Mouse (Mus musculus): Measurements from ENCODE around the gene Enpp5. TPM values are rescaled to one million over a fixed set of nuclear protein-coding genes. Genes with fewer than 3 reads are reported as not detected.

Gene Enpp5
- polyA plus RNA-seq, 1 experiment from 2014 or later, result 30.1 TPM

DNA sequence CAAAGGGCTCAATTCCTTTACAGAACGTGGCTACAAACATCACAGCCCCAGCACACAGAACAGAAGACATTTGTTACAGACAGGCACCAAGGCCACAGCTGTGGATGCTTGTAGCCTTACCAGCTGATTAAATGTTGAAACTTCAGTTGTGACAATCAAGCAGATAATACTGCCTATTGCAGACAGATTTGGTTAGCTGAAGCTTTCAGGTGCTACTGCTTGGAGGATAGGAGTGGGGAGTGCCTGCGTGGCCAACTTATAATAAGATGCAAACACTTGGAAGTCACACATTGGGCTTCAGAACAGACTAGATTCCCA lies 811 bp upstream of the Enpp5 start:
- ATAC-seq (ENCODE audit: low read depth), result no peak
- Histone ChIP-seq H3K9ac (ENCODE audit: low read length) (no peak overlapping the region), H3K27ac (ENCODE audit: low read length) (no peak overlapping the region), H3K9me3 (ENCODE audit: control insufficient read depth, low read length) (no peaks in the 10 kb centered on the region), H3K4me2 (ENCODE audit: low read depth, low read length) (no peak overlapping the region), H3K4me1 (replicated peaks; ENCODE audit: control insufficient read depth, insufficient read depth, low read length) (no peaks in the 10 kb centered on the region), H3K4me3 (ENCODE audit: low read length) (no peak overlapping the region), H3K36me3 (ENCODE audit: control insufficient read depth, insufficient read depth, low read length) (no peaks in the 10 kb centered on the region), H3K27me3 (ENCODE audit: control insufficient read depth, insufficient read depth, low read depth, low read length) (no peaks in the 10 kb centered on the region)
- WGBS, result 68% methylated on average over 2 of the region's 2 CpGs

DNA sequence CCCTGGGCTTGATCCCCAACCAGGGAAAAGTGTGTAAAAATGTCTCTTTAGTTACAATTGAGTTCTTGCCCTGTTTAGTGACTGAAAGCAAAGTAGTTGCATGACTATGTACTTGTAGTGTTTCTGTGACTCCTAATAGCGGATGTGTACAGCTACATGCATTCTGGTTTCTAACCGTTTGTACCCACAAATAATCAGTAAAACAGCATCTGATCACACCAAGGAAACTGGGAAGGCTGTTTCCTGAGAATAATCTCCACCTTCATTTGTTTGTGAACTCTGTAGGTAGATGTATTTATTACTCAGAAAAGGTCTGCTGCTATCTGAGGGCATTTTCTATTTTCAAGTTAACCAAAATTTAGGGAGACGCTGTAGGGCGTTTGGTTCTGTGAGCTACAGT lies 4.5 kb downstream of the Enpp5 start:
- H3K27ac ChIP-seq (ENCODE audit: low read length), result no peak overlapping the region
- H3K27me3 ChIP-seq (ENCODE audit: control insufficient read depth, insufficient read depth, low read depth, low read length), result no peaks in the 10 kb centered on the region
- ATAC-seq (ENCODE audit: low read depth), result no peak
- no peak overlapping the region for H3K4me2 ChIP-seq (ENCODE audit: low read depth, low read length)
- H3K4me1 ChIP-seq (replicated peaks; ENCODE audit: control insufficient read depth, insufficient read depth, low read length), result no peaks in the 10 kb centered on the region
- H3K36me3 ChIP-seq (ENCODE audit: control insufficient read depth, insufficient read depth, low read length), result no peaks in the 10 kb centered on the region
- no peaks in the 10 kb centered on the region for H3K9me3 ChIP-seq (ENCODE audit: control insufficient read depth, low read length)
- no peak overlapping the region for H3K9ac ChIP-seq (ENCODE audit: low read length)
- no peak overlapping the region for H3K4me3 ChIP-seq (ENCODE audit: low read length)
- 86% methylated on average over 4 of the region's 4 CpGs for WGBS

DNA sequence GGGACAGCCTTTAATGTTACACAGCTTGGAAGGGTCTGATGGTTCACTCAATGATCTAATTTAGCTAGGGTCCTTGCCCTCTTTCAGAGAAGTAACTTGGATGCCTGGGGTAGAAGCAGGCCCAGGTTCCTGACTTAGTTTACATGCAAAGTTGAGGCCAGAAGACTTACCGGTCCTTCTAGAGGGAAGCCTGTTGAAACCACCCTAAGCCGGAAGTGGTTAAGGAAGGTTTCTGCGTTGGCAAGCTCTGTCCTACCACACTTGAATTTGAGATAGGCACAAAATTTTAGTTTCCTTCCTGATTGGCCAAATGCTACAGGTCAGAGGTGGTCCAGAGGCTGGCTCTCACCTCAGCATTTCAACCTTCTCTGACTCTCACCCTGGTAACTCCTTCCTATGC lies 9.6 kb downstream of the Enpp5 start:
- Histone ChIP-seq H3K4me3 (ENCODE audit: low read length) (no peak overlapping the region), H3K27me3 (ENCODE audit: control insufficient read depth, insufficient read depth, low read depth, low read length) (no peaks in the 10 kb centered on the region), H3K36me3 (ENCODE audit: control insufficient read depth, insufficient read depth, low read length) (no peaks in the 10 kb centered on the region), H3K4me1 (replicated peaks; ENCODE audit: control insufficient read depth, insufficient read depth, low read length) (no peaks in the 10 kb centered on the region), H3K4me2 (ENCODE audit: low read depth, low read length) (no peak overlapping the region), H3K27ac (ENCODE audit: low read length) (no peak overlapping the region), H3K9me3 (ENCODE audit: control insufficient read depth, low read length) (no peaks in the 10 kb centered on the region), H3K9ac (ENCODE audit: low read length) (no peak overlapping the region)
- 92% methylated on average over 3 of the region's 3 CpGs for WGBS
- no peak for ATAC-seq (ENCODE audit: low read depth)

DNA sequence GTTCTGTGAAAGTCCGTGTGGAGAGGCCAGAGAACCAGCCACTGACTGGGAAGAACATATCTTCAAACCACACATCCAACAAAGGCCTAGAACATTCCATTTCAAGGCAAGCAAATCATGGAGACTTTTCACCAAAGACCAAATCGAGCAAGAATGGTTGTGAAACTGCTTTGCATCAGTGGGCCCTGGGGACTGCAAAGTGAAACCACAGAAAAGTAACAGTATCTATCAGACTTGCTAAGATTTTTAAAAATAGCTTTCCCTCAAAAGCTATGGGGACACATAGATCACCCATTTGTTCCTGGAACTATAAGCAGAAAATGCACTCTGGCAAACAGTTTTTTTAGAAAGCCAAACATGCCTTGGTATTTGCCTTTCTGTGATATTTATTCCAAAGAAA lies 12.3 kb downstream of the Enpp5 start:
- no peaks in the 10 kb centered on the region for H3K4me1 ChIP-seq (replicated peaks; ENCODE audit: control insufficient read depth, insufficient read depth, low read length)
- no peak for ATAC-seq (ENCODE audit: low read depth)
- no peaks in the 10 kb centered on the region for H3K9me3 ChIP-seq (ENCODE audit: control insufficient read depth, low read length)
- H3K9ac ChIP-seq (ENCODE audit: low read length), result no peak overlapping the region
- H3K36me3 ChIP-seq (ENCODE audit: control insufficient read depth, insufficient read depth, low read length), result no peaks in the 10 kb centered on the region
- no peak overlapping the region for H3K4me3 ChIP-seq (ENCODE audit: low read length)
- no peak overlapping the region for H3K27ac ChIP-seq (ENCODE audit: low read length)
- WGBS, result 64% methylated on average over 2 of the region's 2 CpGs
- H3K27me3 ChIP-seq (ENCODE audit: control insufficient read depth, insufficient read depth, low read depth, low read length), result no peaks in the 10 kb centered on the region
- no peak overlapping the region for H3K4me2 ChIP-seq (ENCODE audit: low read depth, low read length)

DNA sequence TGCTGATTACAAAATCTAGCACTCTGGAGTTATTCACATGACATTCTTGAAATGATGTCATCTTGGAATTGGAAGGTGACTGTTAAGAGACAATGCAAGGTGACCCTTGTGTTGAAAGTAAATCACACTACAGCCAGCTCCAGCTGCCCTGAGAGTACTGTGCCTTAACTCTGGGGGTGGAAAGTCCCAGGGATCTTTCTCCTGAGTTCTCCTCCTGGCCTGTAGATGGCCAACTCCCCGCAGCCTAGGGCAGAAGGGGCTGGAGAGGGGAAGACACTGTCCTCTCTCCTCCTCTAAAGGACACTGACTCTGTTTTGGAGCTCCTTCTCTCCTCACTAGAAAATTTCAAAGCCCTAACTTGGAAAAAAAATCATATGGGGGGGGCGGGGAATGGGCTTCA lies 12.9 kb downstream of the Enpp5 start:
- H3K36me3 ChIP-seq (ENCODE audit: control insufficient read depth, insufficient read depth, low read length), result no peaks in the 10 kb centered on the region
- 27% methylated on average over 2 of the region's 2 CpGs for WGBS
- no peaks in the 10 kb centered on the region for H3K9me3 ChIP-seq (ENCODE audit: control insufficient read depth, low read length)
- no peak overlapping the region for H3K27ac ChIP-seq (ENCODE audit: low read length)
- H3K4me1 ChIP-seq (replicated peaks; ENCODE audit: control insufficient read depth, insufficient read depth, low read length), result no peaks in the 10 kb centered on the region
- H3K4me3 ChIP-seq (ENCODE audit: low read length), result no peak overlapping the region
- H3K4me2 ChIP-seq (ENCODE audit: low read depth, low read length), result no peak overlapping the region
- H3K27me3 ChIP-seq (ENCODE audit: control insufficient read depth, insufficient read depth, low read depth, low read length), result no peaks in the 10 kb centered on the region
- no peak overlapping the region for H3K9ac ChIP-seq (ENCODE audit: low read length)
- no peak for ATAC-seq (ENCODE audit: low read depth)

DNA sequence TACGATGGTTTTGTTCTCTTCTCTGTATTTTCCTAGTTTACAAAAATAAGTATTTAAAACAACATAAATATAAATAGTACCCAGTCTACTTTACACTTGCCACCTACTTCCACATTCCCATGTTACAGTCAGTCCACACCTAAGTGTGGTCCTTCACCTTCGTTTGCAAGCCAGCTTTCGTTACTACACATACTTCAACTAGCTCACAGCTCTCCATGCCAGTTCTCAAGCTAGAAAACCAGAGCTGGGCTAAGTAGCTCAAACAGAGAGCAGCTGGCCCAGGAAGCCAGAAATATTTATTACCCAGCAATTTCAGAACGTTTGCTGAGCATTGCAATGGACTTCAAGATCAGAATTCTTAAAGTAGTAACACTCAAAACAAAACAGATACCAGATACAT lies 21.9 kb downstream of the Enpp5 start:
- Histone ChIP-seq H3K4me3 (ENCODE audit: low read length) (no peak overlapping the region), H3K4me2 (ENCODE audit: low read depth, low read length) (no peak overlapping the region), H3K27ac (ENCODE audit: low read length) (no peak overlapping the region), H3K9ac (ENCODE audit: low read length) (no peak overlapping the region), H3K4me1 (replicated peaks; ENCODE audit: control insufficient read depth, insufficient read depth, low read length) (peaks cover 3% of the 10 kb centered on the region; the same call in 1 of the 2 replicates), H3K9me3 (ENCODE audit: control insufficient read depth, low read length) (no peaks in the 10 kb centered on the region), H3K27me3 (ENCODE audit: control insufficient read depth, insufficient read depth, low read depth, low read length) (no peaks in the 10 kb centered on the region), H3K36me3 (ENCODE audit: control insufficient read depth, insufficient read depth, low read length) (no peaks in the 10 kb centered on the region)
- no peak for ATAC-seq (ENCODE audit: low read depth)
- 53% methylated on average over 4 of the region's 4 CpGs for WGBS

DNA sequence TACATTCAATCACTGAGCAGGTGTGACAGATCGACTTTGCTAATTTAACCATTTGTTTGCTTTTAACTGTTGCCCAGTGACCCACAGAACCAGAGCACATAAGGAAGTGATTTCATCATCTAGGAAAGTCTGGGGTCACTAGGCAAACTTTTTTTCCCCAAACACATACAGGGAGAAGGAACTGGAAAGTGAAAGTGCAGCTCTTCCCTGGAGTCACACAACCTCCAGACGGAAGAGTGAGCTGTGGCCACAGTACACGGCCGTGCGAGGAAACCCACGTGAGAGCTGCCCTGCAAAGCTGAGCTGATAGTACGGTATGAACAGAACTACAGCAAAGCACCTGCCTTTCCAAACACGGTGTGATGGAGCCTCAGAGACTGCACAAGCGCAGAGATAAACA lies 22.3 kb downstream of the Enpp5 start:
- H3K27ac ChIP-seq (ENCODE audit: low read length), result no peak overlapping the region
- no peak for ATAC-seq (ENCODE audit: low read depth)
- no peaks in the 10 kb centered on the region for H3K27me3 ChIP-seq (ENCODE audit: control insufficient read depth, insufficient read depth, low read depth, low read length)
- 66% methylated on average over 9 of the region's 9 CpGs for WGBS
- no peak overlapping the region for H3K9ac ChIP-seq (ENCODE audit: low read length)
- no peaks in the 10 kb centered on the region for H3K9me3 ChIP-seq (ENCODE audit: control insufficient read depth, low read length)
- H3K4me2 ChIP-seq (ENCODE audit: low read depth, low read length), result no peak overlapping the region
- no peak overlapping the region for H3K4me3 ChIP-seq (ENCODE audit: low read length)
- H3K4me1 ChIP-seq (replicated peaks; ENCODE audit: control insufficient read depth, insufficient read depth, low read length), result peaks cover 3% of the 10 kb centered on the region; the same call in 1 of the 2 replicates
- H3K36me3 ChIP-seq (ENCODE audit: control insufficient read depth, insufficient read depth, low read length), result no peaks in the 10 kb centered on the region

DNA sequence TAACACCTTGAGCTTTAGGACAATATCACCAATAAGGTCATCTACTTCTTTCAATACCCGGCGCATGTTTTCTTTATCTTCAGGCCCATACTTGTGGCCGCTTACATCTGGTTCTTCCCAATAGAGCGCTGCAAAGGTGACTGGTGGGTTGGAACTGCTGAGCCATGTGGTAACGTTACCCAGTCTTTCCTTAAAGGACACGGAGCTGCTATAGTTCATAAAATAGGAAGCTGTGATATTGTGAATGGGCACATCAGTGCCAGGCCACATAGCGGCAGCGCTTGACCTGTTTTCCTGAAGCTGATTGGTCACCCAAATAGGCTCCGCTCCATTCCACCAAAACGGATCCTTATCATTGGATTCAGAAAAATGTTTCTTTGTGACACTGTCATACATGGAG lies 23.3 kb downstream of the Enpp5 start:
- WGBS, result 91% methylated on average over 10 of the region's 10 CpGs
- no peak for ATAC-seq (ENCODE audit: low read depth)
- Histone ChIP-seq H3K36me3 (ENCODE audit: control insufficient read depth, insufficient read depth, low read length) (no peaks in the 10 kb centered on the region), H3K9me3 (ENCODE audit: control insufficient read depth, low read length) (no peaks in the 10 kb centered on the region), H3K4me2 (ENCODE audit: low read depth, low read length) (no peak overlapping the region), H3K4me1 (replicated peaks; ENCODE audit: control insufficient read depth, insufficient read depth, low read length) (peaks cover 5% of the 10 kb centered on the region; the same call in 1 of the 2 replicates), H3K27ac (ENCODE audit: low read length) (no peak overlapping the region), H3K27me3 (ENCODE audit: control insufficient read depth, insufficient read depth, low read depth, low read length) (no peaks in the 10 kb centered on the region; the same call in 1 of the 2 replicates), H3K4me3 (ENCODE audit: low read length) (no peak overlapping the region), H3K9ac (ENCODE audit: low read length) (no peak overlapping the region)

DNA sequence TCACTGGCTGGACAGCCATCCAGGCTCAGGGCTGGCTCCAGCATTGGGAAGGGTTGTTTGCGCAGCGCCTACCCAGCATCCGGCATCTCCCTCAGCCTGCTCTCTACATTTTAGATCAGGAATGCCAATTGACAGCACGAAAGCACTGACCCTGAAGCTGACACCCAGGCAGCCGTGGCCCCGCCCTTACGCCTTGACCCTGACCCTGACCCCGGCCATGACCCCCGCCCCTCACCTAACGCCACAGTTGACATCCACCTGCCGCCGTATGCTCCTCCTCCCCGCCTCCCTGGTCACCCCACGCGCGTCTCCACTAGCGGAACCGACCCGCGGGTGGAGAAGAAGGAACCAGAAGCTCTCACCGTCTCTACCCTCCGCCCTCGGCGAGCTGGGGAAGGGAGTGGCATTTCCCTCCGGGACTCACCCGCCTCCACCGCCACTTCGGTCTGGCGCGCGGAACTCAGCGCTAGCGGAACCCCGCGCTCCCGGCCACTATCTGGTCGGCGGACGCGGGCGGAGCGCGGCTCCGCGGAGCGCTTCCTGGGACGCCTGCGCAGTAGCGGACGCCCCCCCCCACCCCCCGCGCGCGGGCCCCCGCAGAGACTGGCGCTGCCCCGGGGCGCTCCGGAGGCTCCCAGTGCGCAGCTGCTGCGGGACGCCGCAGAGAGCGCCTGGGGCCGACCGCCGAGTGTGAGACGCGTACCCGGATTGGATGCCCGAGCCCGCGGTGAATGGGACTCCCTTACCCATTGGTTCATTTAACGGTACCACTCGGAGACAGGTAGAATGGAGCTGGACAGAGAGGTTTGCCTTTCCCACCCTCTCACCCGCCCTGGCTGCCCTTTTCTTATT lies 26.9 kb downstream of the Enpp5 start, which contains the start of gene Enpp4:
Enpp4 (minus strand) TSS at position 523 of the 852 bp plus-strand sequence.
- Histone ChIP-seq H3K4me1 (replicated peaks; ENCODE audit: control insufficient read depth, insufficient read depth, low read length) (peaks cover 5% of the 10 kb centered on the region; the same call in 1 of the 2 replicates), H3K27me3 (ENCODE audit: control insufficient read depth, insufficient read depth, low read depth, low read length) (no peaks in the 10 kb centered on the region; the same call in 1 of the 2 replicates), H3K36me3 (ENCODE audit: control insufficient read depth, insufficient read depth, low read length) (no peaks in the 10 kb centered on the region), H3K9ac (ENCODE audit: low read length) (peak within 1 kb of the TSS; percentile 72), H3K27ac (ENCODE audit: low read length) (peak within 1 kb of the TSS; percentile 36; the same call in 1 of the 2 replicates), H3K4me3 (ENCODE audit: low read length) (peak within 1 kb of the TSS; percentile 69), H3K4me2 (ENCODE audit: low read depth, low read length) (peak within 1 kb of the TSS; percentile 96), H3K9me3 (ENCODE audit: control insufficient read depth, low read length) (no peaks in the 10 kb centered on the region)
- under 1% methylated on average over 53 of the region's 76 CpGs for WGBS
- peak; percentile 99 for ATAC-seq (ENCODE audit: low read depth)

All from lung, embryonic 16.5 days (tissue).